Mouse (Mus musculus) lung, postnatal 0 days (tissue): ENCODE data around the gene Acoxl.

Experiments
- CTCF ChIP-seq: IDR thresholded peaks from 2 replicates; pipeline ENCODE4 v1.5.1; 2016; ENCODE audit warnings: antibody characterized with exemption, mild to moderate bottlenecking
- EP300 ChIP-seq: IDR thresholded peaks from 2 replicates; pipeline ENCODE4 v1.6.1; 2016; ENCODE audit warnings: antibody characterized with exemption, mild to moderate bottlenecking, control low read depth

- TF ChIP-seq CTCF (no peak), EP300 (no peak)
These were observed 56.2 kb downstream of the Acoxl start for GRCm38 (mm10) chr2:127894890-127895289.
